Mouse (Mus musculus) adrenal gland (tissue): Measurements from ENCODE around the gene Smok2a.
"Not testable (repeated sequence)": the region's sequence is repeated elsewhere in the genome, so short reads cannot be mapped to it uniquely, and the experiment has no call there.

ENCODE experiments used
- intact Hi-C: fragments of 180-260 bp; cut with DNase I; formaldehyde crosslinking; loops from one replicate; pipeline ENCODE4 v1.15.1; 2025

Gene Smok2a

GRCm38 (mm10) chr17:13214169-13214568, 6.8 kb upstream of the Smok2a start:
- intact Hi-C loops, result no loop called here

- intact Hi-C loops, result no loop called here
Observed at GRCm38 (mm10) chr17:13215595-13215994, 5.4 kb upstream of the Smok2a start.

- intact Hi-C loops, result not testable (repeated sequence)
Observed at GRCm38 (mm10) chr17:13221921-13222320, 933 bp downstream of the Smok2a start.

- intact Hi-C loops, result not testable (repeated sequence)
Observed at GRCm38 (mm10) chr17:13229957-13230356, 9.0 kb downstream of the Smok2a start, which contains the start of gene Smok2b. TSS of gene Smok2b (plus strand) at chr17:13230257.

- intact Hi-C loops, result not testable (repeated sequence)
Observed at GRCm38 (mm10) chr17:13239461-13239860, 18.5 kb downstream of the Smok2a start.

- intact Hi-C loops, result not testable (repeated sequence)
Observed at GRCm38 (mm10) chr17:13240807-13241727, 20.1 kb downstream of the Smok2a start.

GRCm38 (mm10) chr17:13254786-13255185, 33.8 kb downstream of the Smok2a start:
- intact Hi-C loops, result not testable (repeated sequence)
